ENCODE assay signal across 8 mouse cellular contexts in genomic region chr10:78009945-78010293, GRCm38 (mm10). TPM values are rescaled to one million over a fixed set of nuclear protein-coding genes. Genes with fewer than 3 reads are reported as not detected.
DNase-seq lines count a peak whose midpoint lies in the region; ATAC-seq and TF ChIP-seq lines count a peak whose summit lies in the region.

Gene Pfkl, minus strand, starts transcription at chr10:78010083.

- no peak for TF ChIP-seq CTCF in lung, embryonic 14.5 days (IDR thresholded peaks at IDR 0.05; ENCODE audit: low read depth)
- TF ChIP-seq CTCF in bone marrow macrophage, adult 2 months (IDR thresholded peaks at IDR 0.05; ENCODE audit: low read depth, low read length): no peak
- TF ChIP-seq CTCF in heart, postnatal 0 days (IDR thresholded peaks at IDR 0.05; ENCODE audit: low read depth): no peak
- TF ChIP-seq CTCF in small intestine, adult 2 months (IDR thresholded peaks at IDR 0.05; ENCODE audit: extremely low read depth, insufficient read length, insufficient replicate concordance, low read depth, low read length): no peak

- ATAC-seq in lung, embryonic 14.5 days (ENCODE audit: insufficient read depth): no peak; the same call in none of the 2 replicates
- ATAC-seq in heart, postnatal 0 days (ENCODE audit: insufficient read depth, low read depth): 0 out of 2 replicates have a peak, but pooled peaks have one; percentile 3

- peaks cover 7% of the 10 kb centered on the region for H3K4me1 ChIP-seq in lung, embryonic 14.5 days (ENCODE audit: insufficient read depth)
- peaks cover 30% of the 10 kb centered on the region for H3K4me1 ChIP-seq in bone marrow macrophage, adult 2 months (ENCODE audit: control insufficient read depth, insufficient read depth, low read length)
- peaks cover 26% of the 10 kb centered on the region for H3K4me1 ChIP-seq in heart, postnatal 0 days (ENCODE audit: control insufficient read depth, insufficient read depth)
- H3K4me1 ChIP-seq in limb, embryonic 10.5 days: peaks cover 45% of the 10 kb centered on the region
- H3K4me1 ChIP-seq in small intestine, adult 2 months (ENCODE audit: control insufficient read depth, insufficient read depth, insufficient read length, low read length): peaks cover 14% of the 10 kb centered on the region

- no peaks in the 10 kb centered on the region for H3K9me3 ChIP-seq in lung, embryonic 14.5 days (ENCODE audit: low read depth, low read length)
- 0 out of 2 replicates have a peak, but pooled peaks cover 5% of the 10 kb centered on the region for H3K9me3 ChIP-seq in heart, postnatal 0 days (replicated peaks; ENCODE audit: control insufficient read depth, low read length)
- H3K9me3 ChIP-seq in limb, embryonic 10.5 days (replicated peaks): no peaks in the 10 kb centered on the region

- 1% methylated on average over 9 of the region's 9 CpGs for WGBS in lung, embryonic 14.5 days
- 0% methylated on average over 9 of the region's 9 CpGs for WGBS in heart, postnatal 0 days
- under 1% methylated on average over 9 of the region's 9 CpGs for WGBS in limb, embryonic 10.5 days
- 0% methylated on average over 9 of the region's 9 CpGs for WGBS in small intestine, adult 2 months

- H3K4me2 ChIP-seq in lung, embryonic 14.5 days: peak within 1 kb of the TSS; percentile 94
- H3K4me2 ChIP-seq in heart, postnatal 0 days (ENCODE audit: low read depth, low read length): peak within 1 kb of the TSS; percentile 89

- no peak for TF ChIP-seq POLR2A in bone marrow macrophage, adult 2 months (IDR thresholded peaks at IDR 0.05; ENCODE audit: borderline replicate concordance, low read depth, low read length)
- TF ChIP-seq POLR2A in small intestine, adult 2 months (IDR thresholded peaks at IDR 0.05; ENCODE audit: low read depth, low read length): no peak

- H3K9ac ChIP-seq in lung, embryonic 14.5 days: peak within 1 kb of the TSS; percentile 90
- H3K9ac ChIP-seq in heart, postnatal 0 days (replicated peaks; ENCODE audit: low read depth, low read length): peak within 1 kb of the TSS; percentile 62

- H3K27me3 ChIP-seq in lung, embryonic 14.5 days (ENCODE audit: insufficient read depth, low read length): no peaks in the 10 kb centered on the region
- H3K27me3 ChIP-seq in heart, postnatal 0 days (ENCODE audit: control insufficient read depth, insufficient read depth, low read length): no peaks in the 10 kb centered on the region
- H3K27me3 ChIP-seq in limb, embryonic 10.5 days (ENCODE audit: low read depth, poor library complexity, severe bottlenecking): no peaks in the 10 kb centered on the region
- H3K27me3 ChIP-seq in small intestine, adult 2 months (ENCODE audit: control insufficient read depth, insufficient read depth, low read length): no peaks in the 10 kb centered on the region

- no peak for DNase-seq in lung, embryonic 14.5 days
- no peak for DNase-seq in lung, postnatal 36 days
- DNase-seq in heart, postnatal 0 days (ENCODE audit: low spot score): no peak
- DNase-seq in limb, embryonic 10.5 days (ENCODE audit: low spot score): no peak
- no peak for DNase-seq in cerebellum, adult 18-20 months
- DNase-seq in embryo, embryonic 10 days (ENCODE audit: low spot score): no peak

- H3K4me3 ChIP-seq in lung, embryonic 14.5 days (ENCODE audit: low read depth, low read length): peak within 1 kb of the TSS; percentile 79
- H3K4me3 ChIP-seq in bone marrow macrophage, adult 2 months (ENCODE audit: insufficient read depth, low read length): peak within 1 kb of the TSS; percentile 94
- H3K4me3 ChIP-seq in heart, postnatal 0 days (ENCODE audit: low read depth, low read length): peak within 1 kb of the TSS; percentile 68
- H3K4me3 ChIP-seq in limb, embryonic 10.5 days: peak within 1 kb of the TSS; percentile 86
- peak within 1 kb of the TSS; percentile 88 for H3K4me3 ChIP-seq in small intestine, adult 2 months (ENCODE audit: low read depth, low read length)

- no peak for TF ChIP-seq EP300 in heart, postnatal 0 days (IDR thresholded peaks at IDR 0.05; ENCODE audit: low read depth)

- H3K36me3 ChIP-seq in lung, embryonic 14.5 days (ENCODE audit: insufficient read depth): 0 out of 2 replicates have a peak, but pooled peaks cover 8% of the 10 kb centered on the region
- 0 out of 2 replicates have a peak, but pooled peaks cover 6% of the 10 kb centered on the region for H3K36me3 ChIP-seq in heart, postnatal 0 days (replicated peaks; ENCODE audit: control insufficient read depth, insufficient read depth, low read length)
- peaks cover 19% of the 10 kb centered on the region for H3K36me3 ChIP-seq in limb, embryonic 10.5 days
- no peaks in the 10 kb centered on the region for H3K36me3 ChIP-seq in small intestine, adult 2 months (ENCODE audit: control insufficient read depth, insufficient read depth, low read length)

- peak within 1 kb of the TSS; percentile 99 for H3K27ac ChIP-seq in lung, embryonic 14.5 days (ENCODE audit: low read depth)
- peak within 1 kb of the TSS; percentile 90 for H3K27ac ChIP-seq in bone marrow macrophage, adult 2 months (ENCODE audit: insufficient read depth, low read depth, low read length)
- peak within 1 kb of the TSS; percentile 93 for H3K27ac ChIP-seq in heart, postnatal 0 days (ENCODE audit: low read depth)
- peak within 1 kb of the TSS; percentile 98 for H3K27ac ChIP-seq in limb, embryonic 10.5 days
- H3K27ac ChIP-seq in small intestine, adult 2 months (ENCODE audit: insufficient read depth, low read depth, low read length): peak within 1 kb of the TSS; percentile 99

RNA-seq across cellular contexts. Expression of gene Pfkl, which starts in this region (rescaled TPM):
- 141 and 160 TPM in 2 replicates for polyA plus RNA-seq in lung, embryonic 14.5 days (2014; fragmentation: Nextera tagmentation; extraction: Ambion mirVana)
- polyA plus RNA-seq in bone marrow macrophage, adult 2 months (2012; ENCODE audit: insufficient read depth, insufficient read length, missing spikeins): 24.1 and 32.1 TPM in 2 replicates
- 353 and 356 TPM in 2 replicates for total RNA-seq in heart, postnatal 0 days (2014; rRNA removed; ENCODE audit: low replicate concordance)
- 68.9 and 71.0 TPM in 2 replicates for polyA plus RNA-seq in heart, postnatal 0 days (2015; fragmentation: Nextera tagmentation; extraction: Ambion mirVana)
- 235 and 259 TPM in 2 replicates for polyA plus RNA-seq in limb, embryonic 10.5 days (2016; fragmentation: Nextera tagmentation; extraction: Ambion mirVana)
- 31.2 and 39.0 TPM in 2 replicates for polyA plus RNA-seq in small intestine, adult 2 months (2012; rRNA removed)
